Mouse (Mus musculus): ENCODE data around the gene Tmub2.

The Tmub2 gene

DNA sequence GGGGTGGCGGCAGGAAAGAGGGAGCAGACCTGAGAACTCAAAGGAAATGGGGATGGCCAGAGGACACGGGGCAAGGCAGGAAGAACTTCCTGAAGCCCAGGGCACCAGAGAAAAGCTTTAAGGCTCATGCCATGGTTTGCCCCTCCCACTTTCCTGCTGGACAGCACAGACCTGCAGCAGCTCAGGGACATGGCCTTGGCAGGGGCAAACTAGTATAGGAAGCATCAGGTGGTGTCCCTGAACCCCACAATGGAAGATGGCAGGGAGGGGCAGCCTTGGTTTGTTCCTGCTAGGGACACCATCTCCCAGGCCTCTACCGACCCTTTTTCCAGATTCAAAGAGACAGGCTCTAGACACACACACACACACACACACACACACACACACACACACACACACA, 20.6 kb downstream of the Tmub2 start:
- peak in 1 of 2 experiments; percentile 15 for DNase-seq (ENCODE audit: low spot score in 2 of 2)

GRCm38 (mm10) chr11:102308104-102308503, 23.4 kb downstream of the Tmub2 start:
- peak in 1 of 2 experiments; percentile 14 for DNase-seq (ENCODE audit: low spot score in 2 of 2)

DNA sequence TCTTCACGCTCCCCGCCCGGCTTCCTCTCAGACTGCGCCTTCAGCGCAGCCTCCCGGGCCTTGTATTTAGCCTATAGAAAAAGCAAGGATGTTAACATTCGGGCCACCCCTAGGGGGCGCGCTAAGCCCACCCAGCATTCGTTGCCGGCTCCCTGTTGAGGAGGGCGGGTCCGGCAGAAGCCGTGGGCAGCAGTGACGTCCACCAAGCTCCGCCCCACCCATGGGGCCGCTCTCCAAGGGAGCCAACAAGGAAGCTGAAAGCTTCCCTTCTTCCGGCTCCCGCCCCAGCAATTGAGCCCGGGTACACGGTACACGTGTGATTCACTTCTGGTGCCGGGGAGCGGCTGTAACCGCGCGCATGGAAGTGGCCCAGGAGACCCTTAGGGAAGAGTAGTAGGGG, 24.2 kb downstream of the Tmub2 start:
- peak; percentile 99 for DNase-seq (ENCODE audit: low spot score in 2 of 2)

- DNase-seq (ENCODE audit: low spot score in 2 of 2), result peak in 1 of 2 experiments; percentile 20
Observed at GRCm38 (mm10) chr11:102309821-102310617, 25.3 kb downstream of the Tmub2 start.

DNA sequence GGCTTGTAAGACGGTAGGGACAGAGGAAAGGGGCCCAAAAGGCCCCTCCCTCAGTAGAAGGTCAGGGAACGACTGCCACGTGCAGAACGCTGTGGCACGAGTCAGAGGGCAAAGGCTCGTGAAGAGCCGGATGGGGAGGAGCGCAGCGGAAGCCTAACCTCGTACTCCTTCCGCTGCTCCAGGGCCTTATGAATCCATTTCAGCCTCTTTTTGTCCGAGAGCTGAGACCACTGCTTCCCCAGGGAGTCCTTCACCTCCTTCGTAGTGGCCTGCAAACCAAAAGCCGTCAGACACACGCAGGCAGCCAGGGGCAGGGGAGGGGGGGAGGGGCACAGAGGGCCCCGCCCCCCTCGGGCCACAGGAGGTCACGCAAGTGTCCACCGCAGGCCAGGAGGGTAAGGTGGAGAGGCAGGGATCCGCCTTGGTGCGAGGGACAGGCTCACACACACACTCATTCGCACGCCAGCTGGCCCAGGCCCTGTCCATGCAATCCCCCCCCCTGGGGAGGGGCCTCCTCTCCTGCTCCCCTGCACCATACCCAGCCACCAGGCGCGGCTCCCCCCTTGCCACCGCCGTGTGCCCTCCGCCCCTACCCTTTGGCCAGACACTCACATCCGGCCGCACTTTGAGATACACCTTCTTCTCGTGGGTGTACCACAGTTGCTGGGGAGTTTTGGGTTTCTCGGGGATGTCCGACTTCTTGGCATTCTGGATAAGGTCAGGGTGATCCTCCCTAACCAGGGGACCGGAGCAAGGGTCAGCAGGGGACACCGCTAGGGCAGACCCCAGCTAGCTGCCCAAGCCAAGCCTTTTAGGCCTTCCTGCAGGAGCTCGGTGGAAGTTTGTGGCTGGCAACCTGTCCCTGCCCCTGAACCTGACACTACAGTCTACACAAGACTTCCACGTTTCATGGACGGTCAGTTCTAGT, 26.3 kb downstream of the Tmub2 start:
- DNase-seq (ENCODE audit: low spot score in 2 of 2), result peak in 1 of 2 experiments; percentile 15

GRCm38 (mm10) chr11:102311966-102312365, 27.2 kb downstream of the Tmub2 start:
- DNase-seq (ENCODE audit: low spot score in 2 of 2), result peak in 1 of 2 experiments; percentile 54

DNA sequence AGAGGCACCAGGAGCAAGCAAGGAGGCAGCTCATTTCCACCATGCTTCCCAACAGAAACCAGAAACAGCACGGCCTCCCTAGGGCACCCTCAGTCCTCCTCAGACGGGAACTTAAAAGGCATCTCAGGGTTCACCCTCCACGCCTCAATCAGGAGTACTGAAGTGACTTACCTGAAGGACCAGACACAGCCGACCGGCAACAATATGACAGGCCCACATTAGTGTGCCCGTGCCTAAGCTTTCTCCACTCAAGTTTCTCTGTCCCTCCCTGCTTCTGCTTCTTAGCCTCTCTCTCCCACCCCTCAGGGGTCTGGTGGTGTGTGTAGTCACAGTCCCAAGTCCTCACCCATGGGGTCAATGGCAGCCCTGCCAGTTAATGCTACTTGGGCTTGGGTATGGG, 27.9 kb downstream of the Tmub2 start:
- peak; percentile 11 to 60 for DNase-seq (ENCODE audit: low spot score in 2 of 2)

- DNase-seq (ENCODE audit: low spot score in 2 of 2), result peak in 1 of 2 experiments; percentile 58
Observed at GRCm38 (mm10) chr11:102314321-102314720, 29.6 kb downstream of the Tmub2 start.

DNA sequence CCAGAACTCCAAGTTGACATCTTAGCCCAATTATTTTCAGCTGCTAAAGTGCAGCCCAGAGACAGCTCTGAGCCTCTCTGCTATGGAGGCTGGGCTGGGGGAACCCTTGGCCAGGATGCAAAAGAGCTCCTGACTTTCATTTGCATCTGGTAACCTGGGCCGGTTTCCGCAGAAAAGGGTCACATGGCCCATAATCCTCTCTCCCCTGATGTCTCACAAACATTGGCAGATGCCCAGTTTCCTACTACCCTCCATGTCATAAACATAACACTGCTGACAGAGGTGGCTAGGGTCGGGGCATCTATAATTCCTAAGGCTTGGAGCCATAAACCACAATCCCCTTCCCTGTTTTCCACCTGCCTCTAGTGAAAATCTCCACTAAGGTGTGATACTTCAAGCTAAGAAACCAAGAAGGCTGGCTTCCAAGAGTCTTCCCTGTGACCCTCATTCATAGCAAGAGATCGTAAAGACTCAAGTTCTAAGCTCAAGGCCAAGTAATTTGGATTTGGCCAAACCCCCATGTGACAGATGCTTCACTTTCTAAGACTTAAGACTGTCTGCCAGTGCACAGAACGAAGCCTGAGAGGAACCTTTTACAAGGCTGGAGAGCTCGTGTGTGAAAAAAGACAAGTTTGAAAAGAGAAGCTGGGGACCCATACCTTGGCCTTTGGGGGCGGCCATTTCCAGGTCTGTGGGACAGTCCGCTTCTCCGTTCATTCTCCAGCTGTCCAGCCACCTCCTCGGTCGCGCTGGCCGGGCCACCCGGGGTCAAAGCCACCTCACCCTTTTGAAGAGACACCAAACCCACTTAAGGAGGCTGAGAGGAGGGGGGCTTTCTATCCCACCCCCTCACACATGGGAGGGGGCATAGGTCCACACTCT, 31.2 kb downstream of the Tmub2 start:
- DNase-seq (ENCODE audit: low spot score in 2 of 2), result peak in 1 of 2 experiments; percentile 67

GRCm38 (mm10) chr11:102316572-102317297, 32.0 kb downstream of the Tmub2 start:
- DNase-seq (ENCODE audit: low spot score in 2 of 2), result peak; percentile 93 to 97

GRCm38 (mm10) chr11:102317298-102317900, 32.7 kb downstream of the Tmub2 start:
- DNase-seq (ENCODE audit: low spot score in 2 of 2), result peak; percentile 76 to 90

- peak; percentile 72 to 89 for DNase-seq (ENCODE audit: low spot score in 2 of 2)
Observed at GRCm38 (mm10) chr11:102317901-102318575, 33.3 kb downstream of the Tmub2 start.

DNA sequence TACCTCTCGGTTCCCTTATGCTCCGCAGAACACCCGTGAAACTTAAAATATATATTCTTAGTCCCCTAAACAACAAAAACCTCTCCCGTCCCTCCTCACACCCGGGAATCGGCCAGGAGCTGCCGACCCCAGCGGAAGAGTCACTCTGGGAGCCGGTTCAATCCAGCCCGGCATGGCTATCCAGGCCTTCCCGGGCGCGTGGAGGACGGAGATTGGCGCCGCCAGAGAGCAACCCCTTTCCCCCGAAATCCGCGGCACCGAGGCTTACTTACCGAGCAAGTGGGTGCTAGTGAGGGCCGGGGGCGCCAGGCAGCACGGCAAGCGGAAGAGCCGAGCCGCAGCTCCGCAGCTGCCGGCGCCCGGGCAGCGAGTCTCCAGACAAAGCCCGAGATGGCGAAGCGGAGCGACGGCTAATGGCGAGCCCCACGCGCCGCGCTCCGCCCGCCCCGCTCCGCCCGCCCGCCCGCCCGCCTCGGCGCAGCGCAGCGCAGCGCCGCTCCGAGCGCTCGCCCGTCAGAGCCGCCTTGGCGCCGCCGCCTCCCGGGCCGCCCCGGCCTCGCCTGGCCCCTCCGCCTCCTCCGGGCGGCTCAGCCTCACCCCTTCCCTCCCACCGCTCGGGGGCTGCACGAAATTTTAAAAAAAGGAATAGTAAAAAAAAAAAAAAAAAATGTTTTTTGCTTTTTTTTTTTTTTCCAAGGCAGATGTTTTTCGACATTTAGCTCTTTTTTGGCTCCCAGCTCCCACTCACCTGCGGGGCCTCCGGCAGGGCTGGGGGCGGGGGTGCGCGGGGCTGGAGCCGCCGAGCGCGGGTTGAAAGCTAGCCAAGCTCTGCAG, 34.1 kb downstream of the Tmub2 start:
- peak; percentile 68 to 89 for DNase-seq (ENCODE audit: low spot score in 2 of 2)

DNA sequence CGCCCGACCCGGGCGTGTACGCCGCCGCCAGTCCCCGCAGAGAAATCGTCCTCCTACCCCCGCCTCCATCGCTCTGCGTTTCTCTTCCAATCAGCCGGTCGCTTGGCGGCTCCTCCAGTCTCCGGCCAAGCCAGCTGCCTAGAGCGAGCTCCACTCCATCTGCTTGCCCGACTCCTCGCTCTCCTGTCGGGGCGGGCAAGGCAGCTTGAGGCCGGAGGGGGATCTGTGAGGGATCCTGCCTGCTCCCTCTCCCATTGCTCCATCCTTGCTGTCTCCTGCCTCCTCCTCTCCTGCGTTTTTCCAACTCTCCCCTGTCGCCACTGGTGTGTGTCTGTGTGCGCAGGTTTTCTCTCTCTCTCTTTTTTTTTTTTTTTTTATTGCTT, 34.7 kb downstream of the Tmub2 start, which contains the start of gene Ubtf:
Gene Ubtf (minus strand): TSS at position 333 of the 383 bp plus-strand sequence.
- peak; percentile 84 to 91 for DNase-seq (ENCODE audit: low spot score in 2 of 2)

DNA sequence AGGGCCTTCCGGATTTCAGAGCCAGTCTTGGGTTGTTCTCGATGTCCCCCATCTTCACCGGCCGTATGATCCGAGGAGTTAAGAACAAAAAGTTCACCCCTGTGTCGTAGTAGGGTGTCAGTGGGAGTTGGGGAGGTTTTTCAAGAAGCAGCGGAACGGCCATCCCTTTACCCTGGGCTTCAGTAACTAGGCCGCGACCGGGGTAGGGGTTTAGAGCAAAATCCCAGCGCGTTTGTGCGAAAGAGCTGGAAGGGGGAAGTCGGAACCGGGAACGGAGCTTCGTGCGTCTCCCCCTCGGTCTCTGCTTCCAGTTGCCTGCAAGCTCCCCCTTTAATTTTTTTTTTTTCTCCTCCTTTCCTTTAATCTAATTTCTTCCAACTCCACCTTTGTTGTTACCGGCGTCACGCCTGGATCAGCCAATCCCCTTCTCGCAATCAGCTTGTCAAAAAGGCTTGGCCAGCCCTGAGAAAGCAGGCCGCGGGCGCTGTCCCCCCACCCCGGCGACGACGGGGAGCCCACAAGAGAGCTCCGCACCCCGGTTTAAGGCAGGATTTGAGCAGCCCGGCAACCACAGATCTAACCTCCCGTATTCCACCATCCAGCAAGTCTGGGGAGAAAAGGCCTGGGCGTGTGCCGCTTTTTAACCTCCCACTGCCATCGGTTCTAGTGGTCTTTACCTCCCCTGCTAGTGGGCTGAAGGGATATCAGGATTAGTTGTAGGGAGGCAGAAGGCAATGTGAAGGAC, 35.4 kb downstream of the Tmub2 start:
- peak; percentile 80 to 87 for DNase-seq (ENCODE audit: low spot score in 2 of 2)

GRCm38 (mm10) chr11:102320686-102321005, 35.9 kb downstream of the Tmub2 start:
- DNase-seq (ENCODE audit: low spot score in 2 of 2), result peak in 1 of 2 experiments; percentile 73

DNA sequence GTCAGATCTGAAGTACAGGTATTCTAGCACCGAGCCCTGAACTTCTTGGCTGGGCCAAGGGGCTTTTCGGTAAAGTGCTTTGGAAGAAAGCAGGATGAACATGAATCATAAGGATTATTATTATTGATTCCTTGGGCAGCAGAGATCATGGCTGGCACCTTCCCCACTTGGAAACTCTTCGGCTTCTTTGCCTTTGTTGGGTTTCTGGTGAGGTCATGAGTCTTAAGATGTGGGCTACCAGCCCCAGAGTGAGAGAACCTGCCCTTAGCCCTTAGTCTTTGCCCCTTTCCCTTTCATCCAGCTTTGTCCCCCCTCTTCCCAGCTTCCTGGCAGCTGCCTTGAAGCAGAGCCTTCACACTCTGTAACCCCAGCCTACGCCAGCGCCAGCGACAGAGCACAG, 37.2 kb downstream of the Tmub2 start:
- DNase-seq (ENCODE audit: low spot score in 2 of 2), result no peak

DNA sequence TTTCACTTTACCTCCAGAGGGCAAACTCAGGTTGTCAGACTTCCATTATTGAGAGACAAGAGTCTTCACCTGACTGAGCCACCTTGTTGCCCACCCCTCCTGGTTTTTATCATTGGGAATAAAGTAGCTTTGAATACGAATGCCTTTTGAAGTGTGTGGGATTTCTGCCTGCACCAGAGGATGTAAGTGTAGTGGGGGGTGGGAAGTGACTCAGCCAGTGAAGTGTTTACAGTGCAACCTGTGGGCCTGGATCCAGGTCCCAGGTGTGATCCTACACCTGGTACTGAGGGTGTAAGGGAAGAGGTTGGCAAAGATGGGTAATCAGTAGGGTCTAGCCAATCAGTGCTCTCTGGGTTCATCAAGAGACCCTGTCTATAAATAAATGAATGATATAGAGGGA, 38.8 kb downstream of the Tmub2 start:
- DNase-seq (ENCODE audit: low spot score in 2 of 2), result no peak
